Mouse (Mus musculus) cerebellum, adult 2 months (tissue): Measurements from ENCODE around the gene Adat3.

Experiments
- CTCF ChIP-seq: fragments of 200-500 bp; IDR thresholded peaks from 2 replicates; pipeline ENCODE4 v1.5.1; 2011; ENCODE audit warnings: low read depth, mild to moderate bottlenecking, control low read depth, low read length, moderate library complexity, borderline replicate concordance; ENCODE audit not compliant: insufficient read depth
- POLR2A ChIP-seq: fragments of 200-500 bp; IDR thresholded peaks from 2 replicates; pipeline ENCODE4 v1.6.1; 2011; ENCODE audit warnings: low read length, control low read depth, borderline replicate concordance; ENCODE audit not compliant: insufficient read depth

DNA sequence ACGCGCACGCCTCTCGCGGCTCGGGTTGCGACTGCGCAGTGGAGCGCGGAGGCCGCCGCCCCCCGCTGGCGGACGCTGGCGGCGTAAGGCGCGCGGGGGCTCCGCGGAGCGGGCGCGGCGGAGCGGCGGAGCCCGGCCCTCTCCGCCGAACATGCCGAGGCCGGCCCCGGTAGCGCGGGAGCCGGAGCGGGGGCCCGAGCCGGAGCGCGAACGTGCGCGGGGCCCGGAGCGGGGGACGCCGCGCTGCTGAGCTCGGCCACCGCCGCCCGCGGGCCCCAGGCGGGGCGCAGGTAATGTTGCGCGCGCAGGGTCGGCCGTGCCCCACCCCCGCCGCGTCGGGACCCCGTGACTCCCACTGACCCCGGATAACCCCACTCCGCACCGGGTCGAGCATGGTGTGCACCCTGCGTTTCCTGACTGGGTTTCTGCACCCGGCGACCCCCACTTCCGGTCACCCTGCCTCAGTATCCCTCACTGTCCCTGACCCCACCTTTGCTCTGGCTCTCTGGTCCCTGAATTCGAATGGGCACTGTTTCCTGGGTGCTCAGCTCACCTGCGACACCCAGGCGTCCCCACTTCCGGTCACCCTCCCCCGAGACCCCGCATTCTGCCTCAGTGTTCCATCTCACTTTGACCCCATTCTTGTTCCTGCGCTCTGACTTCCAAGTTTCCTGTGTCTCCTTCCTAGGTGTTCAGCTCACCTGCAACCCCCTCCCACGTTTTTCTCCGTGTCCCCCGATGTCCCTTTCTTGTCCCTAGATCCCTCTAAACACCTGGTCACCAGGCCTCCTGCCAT lies 20.2 kb downstream of the Adat3 start, which contains the start of gene Csnk1g2:
- TF ChIP-seq POLR2A (peak; percentile 28; the same call in 1 of the 2 replicates), CTCF (no peak)
